Mouse (Mus musculus) urinary bladder, adult 18-20 months (tissue): ENCODE measurements around the gene Polrmt.

Experiments used
- DNase-seq, 2 experiments: peaks; one replicate each; pipeline ENCODE4 v3.0.0; 2022; ENCODE audit warnings: low spot score in 2 of 2, mixed read lengths in 2 of 2

The Polrmt gene

GRCm38 (mm10) chr10:79688720-79689119 is 57.7 kb downstream of the Polrmt start, which contains the start of gene Gzmm:
Gzmm (plus strand) TSS chr10:79689020.
- DNase-seq = no peak

- DNase-seq = no peak
These were observed 58.9 kb downstream of the Polrmt start for GRCm38 (mm10) chr10:79687513-79687912.

GRCm38 (mm10) chr10:79686691-79687090 is 59.7 kb downstream of the Polrmt start:
- no peak for DNase-seq

GRCm38 (mm10) chr10:79686219-79686618 is 60.2 kb downstream of the Polrmt start:
- DNase-seq = no peak
